Mouse (Mus musculus) urinary bladder, postnatal 25 days (tissue): Measurements from ENCODE around the gene Mab21l1.

Experiments used
- DNase-seq: peaks from one replicate; pipeline ENCODE4 v3.0.0; 2022; ENCODE audit warnings: low spot score

Mab21l1 gene

DNA sequence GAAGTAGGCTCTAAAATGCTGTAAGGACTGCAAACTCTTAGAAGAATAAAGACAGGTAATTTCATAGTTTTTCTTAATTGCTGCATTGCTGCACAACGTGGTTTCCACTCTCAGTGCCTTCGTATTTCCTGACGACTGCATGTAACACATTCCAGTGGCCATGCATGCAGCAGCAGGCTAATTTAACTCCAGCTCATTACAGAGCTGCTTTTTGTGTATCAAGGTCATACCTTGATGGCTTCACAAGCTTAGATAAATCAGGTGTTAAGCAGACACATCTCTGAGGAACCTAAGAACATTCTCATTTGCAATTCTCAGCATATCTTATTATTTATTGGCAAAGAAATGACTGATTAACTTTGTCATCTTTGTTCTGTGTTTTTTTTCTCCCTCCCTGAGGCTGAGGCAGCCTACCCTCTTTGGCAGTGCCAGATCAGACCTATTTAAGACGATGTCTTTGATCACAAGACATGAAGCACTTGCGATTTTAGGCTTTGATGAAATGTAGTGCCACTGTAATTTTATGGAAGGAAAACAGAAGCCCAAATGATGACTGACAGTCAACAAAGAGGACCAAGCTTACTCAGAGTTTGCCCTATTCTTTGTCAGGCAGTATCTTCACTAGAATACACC lies 32.8 kb downstream of the Mab21l1 start:
- no peak for DNase-seq

DNA sequence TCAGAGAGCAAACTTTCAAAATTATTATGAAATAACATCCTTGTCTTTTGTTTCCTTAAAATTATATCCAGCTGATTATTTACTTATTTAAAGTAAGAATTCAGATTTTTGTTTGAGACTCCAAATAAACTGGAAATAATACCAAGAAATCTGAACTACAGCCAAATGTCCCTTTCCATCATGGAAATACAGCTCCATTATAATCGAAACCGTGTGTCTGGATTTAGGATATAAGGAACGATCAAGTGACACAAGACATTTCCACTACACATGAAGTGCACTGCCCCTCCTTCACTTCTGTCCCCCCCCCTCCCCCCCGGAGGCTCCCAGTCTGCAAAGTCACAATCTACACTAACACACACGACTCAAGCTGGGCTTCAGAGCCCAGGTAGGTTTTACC lies 33.8 kb downstream of the Mab21l1 start:
- no peak for DNase-seq

DNA sequence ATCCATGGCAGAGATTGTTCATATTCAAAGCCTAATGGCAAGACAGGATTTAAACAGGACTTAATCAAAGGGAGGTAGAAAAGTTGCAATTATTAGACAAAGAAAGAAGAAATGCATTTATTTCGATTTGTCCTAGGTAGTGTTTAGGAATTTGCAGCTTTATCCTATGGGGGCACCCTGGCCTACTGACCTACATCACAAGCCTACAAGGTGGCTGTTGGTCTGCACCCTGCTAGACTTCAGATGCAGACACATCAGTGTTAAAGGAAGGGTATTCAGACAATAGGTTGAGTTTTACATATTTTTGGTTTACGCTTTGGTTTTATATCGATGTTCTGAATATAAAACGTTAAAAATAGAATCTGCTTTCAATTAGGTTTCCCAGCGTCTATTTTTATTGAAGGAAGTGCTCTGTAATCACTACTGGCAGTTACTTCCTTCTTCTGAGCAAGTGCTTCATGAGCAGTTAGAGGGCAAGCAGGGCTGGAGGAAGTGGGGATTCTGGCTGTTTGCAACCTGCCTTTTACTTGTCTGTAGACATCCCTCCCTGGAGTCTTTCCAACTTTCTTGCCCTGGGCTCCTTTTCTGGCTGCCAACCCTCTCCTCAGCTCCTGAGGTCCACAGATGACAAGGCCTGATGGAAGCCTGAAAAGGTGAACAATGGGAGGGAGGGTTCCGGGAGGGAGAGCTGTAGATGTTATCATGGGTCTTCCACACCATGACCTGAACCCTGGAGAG lies 34.5 kb downstream of the Mab21l1 start:
- no peak for DNase-seq

DNA sequence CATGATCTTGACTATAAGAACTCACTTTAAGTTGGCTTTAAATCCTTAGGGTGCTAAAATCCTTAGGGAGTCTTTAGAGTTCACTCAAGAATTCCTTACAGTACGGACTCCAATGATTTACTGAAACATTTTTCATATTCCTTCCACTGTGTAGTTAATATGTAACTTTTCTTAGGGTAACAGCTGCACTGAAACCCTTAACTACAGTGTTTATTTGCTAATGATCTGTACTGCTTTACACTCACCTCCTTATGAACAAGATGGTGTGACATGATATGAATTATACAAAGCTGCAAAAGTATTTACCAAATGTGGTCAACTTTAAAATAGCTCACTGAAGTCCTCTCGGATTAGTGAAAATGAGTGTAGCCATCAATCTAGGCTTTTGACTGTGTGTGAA lies 35.8 kb downstream of the Mab21l1 start:
- no peak for DNase-seq

DNA sequence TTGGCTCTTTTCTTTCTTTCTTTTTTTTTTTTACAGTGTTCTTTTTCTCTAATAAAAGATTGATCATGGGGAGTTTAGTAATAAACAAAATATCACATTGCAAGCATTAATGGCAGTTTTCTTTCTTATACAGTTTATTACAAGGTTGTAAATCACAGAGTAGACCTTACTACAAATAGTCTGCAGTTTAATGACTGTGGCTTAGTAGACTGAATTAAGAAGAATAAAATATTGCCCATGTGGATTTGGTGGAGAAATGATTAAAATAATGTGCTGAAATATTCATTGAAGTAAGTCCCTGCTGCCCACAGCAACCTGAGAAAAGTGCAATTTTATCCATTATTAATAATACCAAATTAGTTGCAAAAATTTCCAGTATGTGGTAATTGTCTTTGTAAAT lies 37.3 kb downstream of the Mab21l1 start:
- no peak for DNase-seq

DNA sequence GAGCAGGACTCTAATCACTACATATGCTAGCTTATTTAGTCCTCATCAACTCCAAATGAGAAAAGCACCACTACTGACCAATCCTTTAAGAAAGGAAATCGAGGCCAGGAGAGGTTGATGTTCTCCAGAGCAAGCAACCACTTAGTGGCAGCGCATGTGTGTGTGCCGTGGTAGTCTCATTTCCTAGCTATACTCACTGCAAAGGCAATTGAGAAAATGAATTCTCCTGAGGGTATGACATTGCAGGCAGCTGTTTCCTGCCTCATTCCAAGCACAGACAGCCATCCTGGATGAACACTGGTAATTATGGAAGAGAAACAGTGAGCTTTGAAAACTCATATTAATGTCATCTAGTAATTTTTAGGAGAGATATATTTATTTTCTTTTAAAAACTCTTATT lies 42.6 kb downstream of the Mab21l1 start:
- DNase-seq: no peak

DNA sequence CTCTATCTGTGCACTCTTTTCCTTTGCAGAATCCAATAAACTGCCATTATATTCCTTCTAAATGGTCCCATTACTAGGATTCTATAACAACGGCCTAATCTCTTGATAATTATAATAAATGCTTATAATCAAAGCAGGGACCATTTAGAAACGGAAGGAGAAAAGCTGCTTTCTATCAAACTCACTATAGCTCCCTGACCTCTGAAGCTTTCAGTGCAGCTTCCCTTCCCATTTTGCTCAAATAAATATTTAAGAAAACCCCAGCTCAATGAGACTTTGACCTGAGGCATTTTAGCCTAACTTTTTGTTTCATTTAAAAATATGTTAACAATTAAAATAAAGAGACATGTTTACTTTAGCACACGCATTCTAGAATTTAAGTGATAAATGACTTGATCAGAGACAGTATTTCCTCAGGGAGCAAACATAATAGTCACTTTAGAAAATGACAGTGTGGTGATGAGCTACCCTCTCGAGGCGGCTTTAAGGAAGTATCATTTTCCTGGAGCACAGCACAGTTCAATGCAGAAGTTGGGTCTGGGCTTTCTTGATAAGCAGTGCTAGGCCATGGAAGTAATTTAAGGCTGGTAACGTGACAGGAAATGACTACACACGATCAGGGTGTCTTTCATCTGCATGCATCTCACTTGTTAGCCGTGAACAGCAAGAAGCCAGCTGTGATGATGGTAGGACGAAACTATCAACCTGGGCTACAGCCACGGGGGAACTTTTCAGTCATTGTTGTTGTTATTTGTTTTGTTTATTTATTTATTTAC lies 46.4 kb downstream of the Mab21l1 start:
- DNase-seq: no peak

DNA sequence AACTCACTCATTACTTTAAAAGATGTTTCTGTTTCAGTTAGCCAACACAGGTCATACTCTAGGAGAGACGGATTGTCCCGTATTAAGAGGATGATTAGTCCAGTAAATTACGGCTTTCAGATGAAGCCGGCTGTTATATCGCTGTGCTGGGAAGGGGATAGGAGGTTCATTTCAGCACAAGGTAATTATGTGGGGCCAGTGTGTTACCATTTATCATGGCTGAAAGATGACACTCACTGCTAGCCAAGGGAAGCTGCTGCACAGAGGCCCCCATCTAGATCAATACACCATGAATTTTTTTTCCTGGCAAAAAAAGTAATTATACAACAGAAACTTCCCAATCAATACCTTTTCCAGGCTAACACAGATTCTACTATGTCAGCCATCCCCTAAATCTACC lies 47.9 kb downstream of the Mab21l1 start:
- DNase-seq: no peak
